Mouse (Mus musculus) cerebellum, postnatal 25 days (tissue): ENCODE results near the gene 2610028H24Rik.

Experiments
- DNase-seq, 2 experiments: peaks; one replicate each; pipeline ENCODE4 v3.0.0; 2021; ENCODE audit warnings: mixed read lengths in 2 of 2

The 2610028H24Rik gene

GRCm38 (mm10) chr10:76489205-76489604 lies 40.3 kb downstream of the 2610028H24Rik start:
- no peak for DNase-seq

GRCm38 (mm10) chr10:76493527-76493926 lies 44.6 kb downstream of the 2610028H24Rik start:
- no peak for DNase-seq

GRCm38 (mm10) chr10:76495501-76495900 lies 46.6 kb downstream of the 2610028H24Rik start:
- DNase-seq, result no peak

- DNase-seq, result no peak
Observed at GRCm38 (mm10) chr10:76496366-76496765, 47.5 kb downstream of the 2610028H24Rik start.

GRCm38 (mm10) chr10:76497522-76497921 lies 48.6 kb downstream of the 2610028H24Rik start:
- no peak for DNase-seq

- no peak for DNase-seq
Observed at GRCm38 (mm10) chr10:76504271-76504943, 55.5 kb downstream of the 2610028H24Rik start.

GRCm38 (mm10) chr10:76505865-76506264 lies 57.0 kb downstream of the 2610028H24Rik start:
- DNase-seq, result no peak
